Mouse (Mus musculus) layer of hippocampus, adult 9-11 months (tissue): Measurements from ENCODE around the gene Mfap1a.
"Not testable (repeated sequence)": the region's sequence is repeated elsewhere in the genome, so short reads cannot be mapped to it uniquely, and the experiment has no call there.

Source experiments
- DNase-seq: peaks from one replicate; pipeline ENCODE4 v3.0.0; 2022

Gene Mfap1a

DNA sequence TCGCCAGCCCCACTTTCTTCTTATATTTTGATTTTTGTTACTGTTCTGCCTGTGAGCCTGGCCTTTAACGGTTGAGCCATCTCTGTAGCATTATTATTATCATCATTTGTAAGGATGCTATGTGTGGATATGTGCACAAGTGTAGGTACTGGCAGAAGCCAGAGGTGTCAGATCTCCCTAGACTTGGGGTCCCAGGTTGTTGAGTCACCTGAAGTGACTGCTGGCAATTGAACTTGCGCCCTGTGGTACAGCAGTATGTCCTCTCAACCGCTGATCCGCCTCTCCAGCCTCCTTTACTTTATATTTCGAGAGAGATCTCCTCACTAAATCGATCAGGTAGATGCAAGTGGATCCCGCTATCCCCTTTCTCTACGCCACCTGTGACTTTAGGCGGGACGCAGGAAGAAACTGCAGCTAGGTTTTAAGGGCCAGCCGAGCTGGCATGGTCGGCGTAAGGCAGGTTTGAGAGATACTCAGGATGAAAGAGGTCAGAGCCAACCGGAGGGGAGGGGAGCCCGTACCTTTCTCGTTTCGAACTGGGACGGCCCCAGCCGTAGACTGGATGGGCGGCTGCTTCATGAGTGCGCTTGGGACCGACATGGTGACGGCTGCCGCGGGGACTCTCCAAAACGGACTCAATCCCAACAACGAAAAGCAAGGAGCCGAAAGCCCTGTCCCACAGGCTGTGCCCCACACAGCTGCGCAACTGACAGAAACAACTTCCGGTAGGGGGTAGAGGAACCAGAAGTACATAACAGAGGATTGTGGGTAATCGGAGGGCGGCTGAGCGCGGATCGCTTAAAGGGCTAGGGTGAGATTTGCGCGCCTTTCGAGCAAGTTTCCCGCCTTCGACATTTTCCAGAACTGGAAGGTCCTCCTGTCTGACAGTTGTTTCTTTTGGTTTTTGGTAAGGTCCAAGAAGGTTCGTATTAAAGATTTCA lies at the start of gene Mfap1a, which contains the start of gene Wdr76:
Gene Mfap1a, minus strand, starts transcription at position 724 of the 941 bp plus-strand sequence.
Gene Wdr76, plus strand, starts transcription at position 782 of the 941 bp plus-strand sequence.
- peak; percentile 88 for DNase-seq

DNA sequence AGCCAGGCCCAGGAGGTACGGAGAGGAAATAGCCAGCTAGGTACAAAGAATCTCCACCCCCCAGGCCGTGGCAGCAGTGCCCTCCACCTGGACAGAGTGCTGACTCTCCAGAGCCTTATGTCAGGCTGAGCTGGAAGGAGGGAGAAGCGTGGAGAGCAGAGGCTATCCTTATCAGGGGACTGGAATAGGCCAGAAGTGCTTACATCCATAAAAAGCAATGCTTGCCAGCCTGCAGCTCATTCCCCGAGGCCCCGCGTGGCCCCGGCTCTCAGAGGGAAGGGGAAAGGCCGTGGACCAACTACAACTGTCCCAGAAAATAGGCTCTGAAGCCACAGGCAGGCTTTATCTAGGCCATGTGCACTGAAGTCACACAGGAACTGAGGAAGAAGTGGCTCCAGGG lies 44.8 kb upstream of the Mfap1a start:
- no peak for DNase-seq

DNA sequence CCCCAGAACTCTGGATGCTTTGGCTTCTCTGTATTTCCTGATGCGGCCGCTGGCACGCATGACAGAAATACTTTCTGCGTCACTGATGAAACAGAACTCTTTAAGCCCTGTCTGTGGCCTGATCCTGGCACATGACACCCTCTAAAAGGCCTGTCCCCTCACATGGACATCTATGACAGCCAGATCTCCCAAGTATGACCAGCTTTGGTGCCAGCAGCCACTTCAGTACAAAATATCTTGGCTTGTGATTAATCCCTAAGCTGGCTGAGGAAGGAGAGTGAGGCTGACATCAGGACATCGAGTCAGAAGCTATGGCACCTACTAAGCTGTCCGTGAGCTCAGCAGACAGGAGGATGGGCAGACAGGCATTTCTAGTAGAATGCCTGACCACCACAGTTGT lies 43.2 kb upstream of the Mfap1a start:
- DNase-seq, result no peak

DNA sequence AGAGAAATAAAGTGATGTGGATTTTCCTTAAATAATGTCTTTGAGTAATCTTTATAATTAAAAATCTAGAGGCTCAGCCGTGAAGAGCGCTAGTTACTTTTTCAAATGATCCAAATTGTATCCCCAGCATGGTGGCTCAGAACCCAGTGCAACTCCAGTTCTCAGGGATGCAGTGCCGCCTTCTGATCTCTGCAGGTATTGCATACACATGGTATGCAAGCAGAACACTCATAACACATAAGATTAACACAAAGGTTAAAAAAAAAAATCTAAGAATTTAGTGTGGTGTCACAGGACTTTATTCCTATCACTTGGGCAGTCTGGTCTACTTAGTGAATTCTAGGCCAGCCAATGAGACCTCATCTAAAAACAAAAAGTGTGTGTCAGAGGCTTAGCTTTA lies 38.4 kb upstream of the Mfap1a start:
- no peak for DNase-seq

DNA sequence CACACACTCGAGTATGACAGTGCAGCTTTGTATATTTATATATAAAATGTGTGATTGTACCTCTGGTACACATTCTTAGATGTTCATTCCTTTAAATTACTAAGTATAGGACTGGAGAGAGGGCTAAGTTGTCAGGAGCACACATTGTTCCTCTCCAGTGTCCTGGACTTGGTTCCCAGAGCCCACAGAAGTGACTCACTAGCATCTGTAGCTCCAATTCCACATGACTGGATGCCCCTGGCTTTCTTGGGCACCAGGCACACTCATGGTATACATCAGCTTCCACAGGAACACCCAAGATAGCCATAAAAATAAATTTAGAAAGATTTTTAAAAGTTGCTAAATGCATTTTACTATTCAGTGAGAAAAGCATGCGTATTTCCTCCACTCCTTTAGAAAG lies 18.6 kb upstream of the Mfap1a start:
- DNase-seq, result no peak

DNA sequence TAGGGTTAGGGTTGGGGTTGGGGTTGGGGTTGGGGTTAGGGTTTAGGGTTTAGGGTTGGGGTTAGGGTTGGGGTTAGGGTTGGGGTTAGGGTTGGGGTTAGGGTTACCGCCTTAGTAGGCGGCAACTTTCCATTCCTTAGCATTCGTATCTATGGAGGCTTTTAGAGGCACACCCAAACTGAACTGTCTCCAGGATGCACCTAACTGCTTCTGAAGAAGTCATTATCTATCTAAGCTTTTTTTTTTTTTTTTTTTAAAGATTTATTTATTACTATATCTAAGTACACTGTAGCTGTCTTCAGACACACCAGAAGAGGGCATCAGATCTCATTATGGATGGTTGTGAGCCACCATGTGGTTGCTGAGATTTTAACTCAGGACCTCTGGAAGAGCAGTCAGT lies 16.4 kb upstream of the Mfap1a start:
- not testable (repeated sequence) for DNase-seq

DNA sequence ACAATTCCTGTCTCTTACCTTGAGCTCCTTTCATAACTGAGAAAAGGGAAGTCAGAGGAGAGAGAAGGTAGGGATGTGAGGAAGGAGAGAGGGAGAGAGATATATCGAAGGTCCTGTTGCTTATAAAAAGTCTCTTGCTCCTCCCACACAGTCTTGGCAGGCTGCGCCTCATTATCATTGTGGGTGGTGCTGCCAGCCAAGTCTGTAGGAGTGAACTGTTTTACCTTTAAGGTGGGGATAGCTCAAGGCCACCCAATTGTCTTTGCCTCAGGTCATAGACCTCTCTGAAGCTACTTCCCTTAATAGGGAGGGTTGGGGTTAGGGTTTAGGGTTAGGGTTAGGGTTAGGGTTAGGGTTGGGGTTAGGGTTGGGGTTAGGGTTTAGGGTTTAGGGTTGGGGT lies 15.5 kb upstream of the Mfap1a start:
- DNase-seq, result no peak

DNA sequence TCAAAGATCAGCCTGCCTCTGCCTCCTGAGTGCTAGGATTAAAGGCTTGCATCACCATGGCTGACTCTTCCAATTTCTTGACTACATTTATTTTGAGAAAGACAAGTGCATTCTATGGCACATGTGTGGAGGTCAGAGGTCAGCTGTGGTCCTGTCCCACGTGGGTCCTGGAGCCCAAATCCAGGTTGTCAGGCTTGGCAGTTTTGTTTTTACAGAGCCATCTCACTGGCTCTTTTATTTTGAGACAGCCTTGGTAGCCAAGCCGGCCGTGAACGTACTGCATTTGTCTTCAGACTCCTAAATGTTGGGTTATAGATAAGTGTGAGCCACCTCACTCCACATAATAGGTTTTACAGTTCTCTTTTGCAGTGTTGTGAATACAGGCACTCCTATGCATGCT lies 12.2 kb upstream of the Mfap1a start:
- not testable (repeated sequence) for DNase-seq

DNA sequence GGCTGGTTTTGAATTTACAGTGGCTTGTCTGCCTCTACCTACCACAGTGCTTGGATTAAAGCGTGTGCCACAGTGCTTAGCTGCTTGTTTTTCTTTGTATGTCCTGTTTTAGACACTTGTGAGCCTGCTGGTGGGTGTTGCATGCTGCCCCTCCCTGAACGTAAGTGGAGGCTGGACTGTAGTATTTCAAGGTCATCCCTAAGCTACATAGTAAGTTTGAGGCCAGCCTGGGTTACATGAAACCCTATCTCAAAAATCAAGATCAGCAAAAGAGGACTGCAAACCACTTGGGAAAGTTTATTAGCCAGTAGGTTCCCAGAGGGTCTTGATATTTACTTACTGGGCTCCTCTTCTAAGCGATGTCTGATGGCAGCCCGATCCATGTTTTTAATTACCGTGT lies 11.6 kb upstream of the Mfap1a start:
- DNase-seq, result no peak

DNA sequence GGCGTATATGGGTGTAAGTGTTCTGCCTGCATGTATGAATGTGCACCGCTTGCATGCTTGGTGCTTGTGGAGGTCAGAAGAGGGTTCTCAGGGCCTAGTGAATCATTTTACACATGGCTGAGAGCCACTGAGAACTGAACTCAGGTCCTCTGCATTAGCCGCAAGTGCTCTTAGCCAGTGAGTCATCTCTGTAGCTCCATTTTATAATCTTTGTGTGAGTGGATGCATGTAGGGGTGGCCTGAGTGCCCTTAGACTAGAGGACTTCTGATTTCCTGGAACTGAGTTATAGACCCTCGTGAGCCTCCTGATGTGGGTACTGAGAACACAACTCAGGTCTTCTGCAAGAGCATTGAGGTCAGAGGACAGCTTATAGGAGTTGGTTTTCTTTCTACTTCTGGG lies 7.7 kb upstream of the Mfap1a start:
- no peak for DNase-seq

DNA sequence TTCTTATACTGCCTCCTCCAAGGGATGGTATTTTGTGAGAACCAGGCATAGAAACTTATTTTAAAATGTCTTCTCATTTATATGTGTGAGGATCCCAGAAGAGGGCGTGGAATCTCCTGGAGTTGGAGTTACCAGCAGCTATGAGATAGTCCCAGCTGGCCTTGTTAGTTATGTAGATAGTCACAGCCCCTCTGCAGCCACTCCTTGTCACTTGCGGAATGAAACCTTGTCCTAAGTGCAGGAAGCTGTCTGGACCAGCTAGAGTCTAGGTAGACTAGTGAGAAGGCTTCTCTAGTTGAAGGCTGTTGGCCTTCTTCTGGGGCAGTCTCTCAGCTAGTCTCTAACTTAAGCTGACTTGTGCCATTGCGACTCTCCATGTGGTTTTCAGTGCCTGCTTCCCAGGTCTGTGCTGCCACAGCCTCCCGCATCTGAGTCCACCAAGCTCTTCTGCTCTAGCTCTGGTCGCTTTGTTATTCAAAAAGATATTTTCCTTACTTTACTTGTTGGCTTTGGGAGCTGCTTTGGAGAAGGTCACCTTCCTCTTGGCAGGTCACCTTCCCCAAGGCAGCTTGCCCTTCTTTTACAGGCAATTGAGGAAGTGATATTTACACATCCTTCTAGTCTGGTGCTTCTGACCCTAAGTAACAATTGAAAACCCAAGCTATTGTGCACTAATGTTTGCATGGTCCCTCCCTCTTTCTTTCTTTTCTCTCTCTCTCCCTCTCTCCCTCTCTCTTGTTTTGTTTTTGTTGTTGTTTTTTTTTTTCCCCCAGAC lies 6.7 kb upstream of the Mfap1a start:
- DNase-seq, result not testable (repeated sequence)

DNA sequence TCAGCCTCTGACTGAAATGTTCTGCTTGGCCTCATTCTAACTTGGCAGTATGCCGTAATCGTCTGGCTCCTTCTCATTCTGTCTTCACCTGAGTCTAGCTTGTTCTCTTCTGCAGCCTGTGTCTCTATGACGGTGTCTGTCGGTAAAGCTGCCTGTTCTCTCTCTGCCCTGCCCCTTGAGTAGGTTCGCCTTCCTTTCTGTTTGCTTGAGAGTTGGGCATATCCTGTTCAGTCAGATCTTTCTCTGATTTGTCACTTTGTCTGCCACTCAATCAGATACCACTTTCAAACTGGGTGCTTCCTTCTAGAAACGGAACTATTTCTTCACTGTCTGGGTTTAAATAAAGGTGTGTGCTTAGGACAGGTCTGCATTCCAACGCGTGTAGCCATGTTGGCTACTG lies 4.9 kb upstream of the Mfap1a start:
- DNase-seq, result no peak

DNA sequence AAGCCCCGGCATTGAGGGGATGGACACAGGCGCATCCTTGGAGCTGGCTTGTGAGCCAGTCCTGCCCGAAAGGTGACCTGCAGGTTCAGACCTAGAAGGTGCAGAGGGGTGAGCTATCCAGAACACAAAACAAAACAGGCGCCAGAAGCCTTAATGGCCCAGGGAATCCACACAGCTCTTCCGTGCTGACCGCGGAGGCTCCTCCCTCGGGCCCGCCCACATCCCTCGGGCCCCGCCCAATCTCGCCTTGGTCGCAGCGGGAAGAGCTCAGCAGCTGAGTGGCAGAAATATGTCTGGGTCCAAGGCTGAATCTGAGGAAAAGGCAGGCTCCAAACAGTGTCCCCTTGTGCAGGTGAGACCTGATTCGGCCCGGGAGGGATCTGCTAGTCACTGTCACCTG lies 3.1 kb upstream of the Mfap1a start:
- DNase-seq, result peak; percentile 49

DNA sequence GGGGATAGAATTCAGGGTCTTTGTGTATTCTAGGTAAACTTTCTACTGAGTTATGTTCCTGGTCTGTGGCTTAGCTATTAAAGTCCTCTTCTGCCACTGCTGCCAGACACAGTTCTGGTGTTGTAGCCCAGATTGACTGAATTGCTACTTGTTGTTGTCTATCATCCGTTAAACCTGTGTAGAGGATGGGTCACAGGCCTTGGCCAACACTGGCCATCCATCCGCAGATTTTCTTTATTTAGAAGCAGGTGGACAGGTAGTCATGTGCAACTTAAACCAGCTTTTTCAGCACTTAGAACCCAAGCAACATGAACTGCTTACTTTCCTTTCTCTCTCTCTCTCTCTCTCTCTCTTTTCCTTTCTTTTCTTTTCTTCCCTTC lies 1.5 kb upstream of the Mfap1a start:
- no peak for DNase-seq

DNA sequence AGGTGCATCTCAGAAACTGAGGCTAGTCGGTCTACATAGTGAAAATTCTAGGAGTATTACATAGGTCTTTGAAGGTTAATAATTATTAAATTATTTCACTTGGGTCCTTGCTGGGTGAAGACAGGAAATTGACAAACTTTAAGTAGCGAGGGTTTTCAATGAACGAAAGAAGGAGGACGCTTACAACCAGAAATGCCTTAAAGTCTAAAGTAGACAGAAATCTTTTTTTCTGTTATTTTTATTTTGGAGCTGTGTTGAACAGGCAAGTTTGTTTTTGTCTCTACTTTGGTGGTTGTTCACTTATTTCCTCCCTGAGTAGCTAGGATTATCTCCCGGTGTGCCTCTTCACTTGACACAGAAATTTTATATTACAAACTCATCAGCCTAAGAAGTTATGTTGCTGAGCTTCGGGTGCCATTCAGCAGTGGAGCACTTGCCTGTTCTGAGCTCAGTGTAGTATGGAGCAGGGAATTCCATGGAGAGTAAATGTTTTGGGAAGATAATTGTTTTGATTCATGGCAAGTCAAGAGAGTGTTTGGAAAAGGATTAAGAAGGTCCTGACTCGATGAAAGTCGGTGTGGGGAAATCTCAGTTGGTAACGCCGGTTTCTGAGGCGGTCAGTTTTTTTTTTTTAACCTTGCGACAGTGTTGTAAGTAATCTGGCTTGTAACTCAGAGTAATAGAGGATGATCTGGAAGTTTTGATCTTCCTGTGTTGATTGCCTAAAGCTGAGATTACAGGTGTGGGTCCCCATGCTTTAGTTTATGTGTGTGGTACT lies 897 bp upstream of the Mfap1a start:
- DNase-seq, result no peak

DNA sequence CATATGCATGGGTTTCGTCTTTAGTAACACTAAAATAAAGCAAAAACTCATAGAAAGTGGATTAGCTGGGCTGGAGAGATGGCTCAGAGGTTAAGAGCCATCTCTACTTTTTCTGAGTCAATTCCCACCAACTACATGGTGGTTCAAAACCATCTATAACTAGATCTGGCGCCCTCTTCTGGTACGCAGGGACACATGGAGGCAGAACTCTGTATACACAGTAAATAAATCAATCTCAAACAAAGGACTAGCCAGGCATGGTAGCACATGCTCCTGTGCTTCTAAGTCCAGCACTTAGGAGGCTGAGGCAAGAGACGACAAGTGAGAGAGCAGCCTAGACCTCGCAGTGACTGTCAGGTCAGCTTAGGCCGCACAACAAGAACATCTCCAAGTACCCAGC lies 4.9 kb downstream of the Mfap1a start:
- DNase-seq, result not testable (repeated sequence)

DNA sequence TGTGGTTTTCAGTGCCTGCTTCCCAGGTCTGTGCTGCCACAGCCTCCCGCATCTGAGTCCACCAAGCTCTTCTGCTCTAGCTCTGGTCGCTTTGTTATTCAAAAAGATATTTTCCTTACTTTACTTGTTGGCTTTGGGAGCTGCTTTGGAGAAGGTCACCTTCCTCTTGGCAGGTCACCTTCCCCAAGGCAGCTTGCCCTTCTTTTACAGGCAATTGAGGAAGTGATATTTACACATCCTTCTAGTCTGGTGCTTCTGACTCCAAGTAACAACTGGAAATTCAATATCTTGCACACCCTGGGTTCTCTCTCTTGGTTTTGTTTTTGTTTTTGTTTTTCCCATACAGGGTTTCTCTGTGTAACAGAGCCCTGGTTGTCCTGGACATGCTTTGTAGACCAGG lies 22.1 kb downstream of the Mfap1a start:
- not testable (repeated sequence) for DNase-seq

DNA sequence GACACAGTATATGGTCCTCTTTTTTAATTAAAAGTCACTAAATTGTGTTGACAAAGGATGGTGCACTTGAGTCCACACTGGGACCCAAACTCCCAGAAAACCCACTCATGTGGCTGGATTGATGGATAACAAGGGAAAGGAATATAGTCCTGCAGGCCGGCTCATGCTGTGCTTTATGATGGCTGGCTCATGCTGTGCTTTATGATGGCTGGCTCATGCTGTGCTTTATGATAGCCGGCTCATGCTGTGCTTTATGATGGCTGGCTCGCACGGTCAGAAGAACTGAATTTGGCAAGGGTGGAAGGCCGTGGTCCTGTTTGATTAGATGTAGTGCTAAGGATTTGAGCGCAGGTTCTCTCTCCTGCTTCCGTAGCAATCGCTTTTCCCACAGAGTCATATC lies 22.9 kb downstream of the Mfap1a start:
- DNase-seq, result no peak

DNA sequence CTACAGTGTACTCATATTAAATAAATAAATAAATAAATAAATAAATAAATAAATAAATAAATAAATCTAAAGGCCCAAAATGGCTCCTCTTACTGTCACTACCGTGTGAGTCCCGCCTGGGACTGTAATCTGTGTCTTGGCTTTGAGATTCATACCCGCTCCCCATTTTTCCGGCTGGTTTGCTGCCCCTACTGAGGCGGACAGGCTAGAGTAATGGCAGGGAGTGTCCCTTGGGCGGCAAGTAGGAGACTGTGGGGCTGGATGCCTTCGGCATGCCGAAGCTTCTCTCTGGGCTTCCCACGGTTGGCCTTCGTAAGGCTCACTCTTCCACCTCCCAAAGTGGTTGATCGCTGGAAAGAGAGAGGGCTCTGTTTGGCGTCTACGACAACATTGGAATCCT lies 25.5 kb downstream of the Mfap1a start:
- DNase-seq, result not testable (repeated sequence)

DNA sequence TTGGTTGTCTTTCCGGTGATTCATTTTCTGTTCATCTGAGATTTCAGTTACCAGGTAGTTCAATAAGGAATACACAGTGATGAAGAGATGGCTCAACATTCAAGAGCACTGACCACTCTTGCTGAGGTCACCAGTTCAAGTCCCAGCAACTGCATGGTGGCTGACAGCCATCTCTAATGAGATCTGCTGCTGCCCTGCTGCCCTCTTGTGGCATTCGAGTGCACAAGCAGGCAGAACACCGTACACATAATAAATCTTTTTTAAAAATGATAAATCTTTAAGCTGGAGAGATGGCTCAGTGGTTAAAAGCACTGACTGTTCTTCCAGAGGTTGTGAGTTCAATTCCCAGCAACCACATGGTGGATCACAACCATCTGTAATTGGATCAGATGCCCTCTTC lies 26.0 kb downstream of the Mfap1a start:
- no peak for DNase-seq

DNA sequence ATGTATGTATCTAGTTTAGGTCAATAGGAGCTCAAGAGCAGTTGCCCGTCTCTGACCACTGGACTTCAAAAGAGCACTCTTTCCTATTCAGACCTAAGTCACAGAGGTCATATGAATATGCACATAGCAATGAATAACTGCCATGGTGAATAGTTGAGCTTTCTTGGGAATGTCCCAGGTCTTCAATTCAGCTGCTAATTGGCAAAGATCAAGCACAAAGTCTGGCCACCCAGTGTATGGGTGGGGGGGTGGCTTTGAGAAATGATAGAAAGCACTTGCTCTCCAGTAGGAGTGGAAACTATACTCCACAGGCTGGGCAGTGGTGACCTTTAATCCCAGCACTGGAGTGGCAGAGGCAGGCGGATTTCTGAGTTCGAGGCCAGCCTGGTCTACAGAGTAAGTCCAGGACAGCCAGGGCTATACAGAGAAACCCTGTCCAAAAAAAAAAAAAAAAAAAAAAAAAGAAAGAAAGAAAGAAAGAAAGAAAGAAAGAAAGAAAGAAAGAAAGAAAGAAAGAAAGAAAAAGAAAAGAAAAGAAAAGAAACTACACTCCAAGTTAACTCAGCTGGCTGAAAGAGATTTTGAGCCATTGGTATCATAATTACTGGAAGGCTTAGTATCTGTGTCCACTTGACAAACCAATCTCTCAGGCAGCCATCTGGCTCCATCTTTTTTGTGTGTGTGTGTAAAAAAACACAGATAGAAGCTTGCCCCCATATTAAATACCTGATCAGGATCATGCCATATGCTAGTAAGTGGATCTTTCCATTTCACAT lies 28.8 kb downstream of the Mfap1a start:
- no peak for DNase-seq

DNA sequence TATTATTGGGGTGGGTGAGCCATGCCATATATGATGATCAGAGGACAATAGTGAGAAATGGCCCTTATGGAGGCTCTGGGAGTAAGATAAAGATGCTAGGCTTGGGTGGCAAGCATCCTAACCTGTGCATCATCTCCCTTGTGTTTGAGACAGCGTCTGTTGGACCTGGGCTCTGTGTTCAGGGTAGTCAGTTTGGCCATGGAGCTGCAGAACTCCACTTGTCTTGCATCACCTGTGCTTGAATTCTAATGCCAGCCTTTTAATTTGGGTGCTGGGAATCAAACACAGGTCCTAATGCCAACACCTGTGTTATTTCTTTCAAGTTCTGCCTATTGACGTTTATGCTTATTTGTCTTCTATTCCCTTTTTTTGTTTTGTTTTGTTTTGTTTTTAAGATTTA lies 31.2 kb downstream of the Mfap1a start:
- DNase-seq, result not testable (repeated sequence)

DNA sequence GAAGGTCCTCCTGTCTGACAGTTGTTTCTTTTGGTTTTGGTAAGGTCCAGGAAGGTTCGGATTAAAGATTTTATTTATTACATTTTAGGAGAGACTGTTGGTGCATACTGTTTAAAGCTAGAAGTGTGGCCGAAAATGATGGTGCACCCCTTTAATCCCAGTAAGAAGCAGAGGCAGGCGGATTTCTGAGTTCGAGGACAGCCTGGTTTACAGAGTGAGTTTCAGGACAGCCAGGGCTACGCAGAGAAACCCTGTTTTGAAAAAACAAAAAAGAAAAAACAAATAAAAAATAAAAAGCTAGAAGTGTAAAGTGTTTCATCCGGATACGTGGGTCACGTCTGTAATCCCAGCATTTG lies 32.3 kb downstream of the Mfap1a start:
- no peak for DNase-seq
